Mouse (Mus musculus) liver, embryonic 11.5 days (tissue): ENCODE data around the gene Chuk. TPM values are rescaled to one million over a fixed set of nuclear protein-coding genes. Genes with fewer than 3 reads are reported as not detected.

Experiments used
- ATAC-seq: fragments of 200-750 bp; cut with Nextera tagmentation; replicated peaks from 2 replicates; pipeline ENCODE4 v1.8.0; 2017; ENCODE audit warnings: moderate number of reproducible peaks, mild to moderate bottlenecking, moderate TSS enrichment, moderate library complexity; ENCODE audit not compliant: low FRiP score
- DNase-seq: peaks from one replicate; pipeline ENCODE4 v3.0.0-alpha.2; 2017; ENCODE audit warnings: low spot score
- H3K27ac ChIP-seq: fragments of 300-500 bp; sonication (generic); 2 replicates; pipeline ENCODE4 v1.5.1; 2014; ENCODE audit warnings: mild to moderate bottlenecking, low read depth, low read length, control low read depth
- H3K27me3 ChIP-seq: fragments of 300-500 bp; sonication (generic); replicated peaks from 2 replicates; pipeline ENCODE4 v1.6.1; 2014; ENCODE audit warnings: low read length, mixed read lengths; ENCODE audit not compliant: control insufficient read depth, insufficient read depth
- H3K36me3 ChIP-seq: fragments of 300-500 bp; sonication (generic); 2 replicates; pipeline ENCODE4 v1.6.1; 2014; ENCODE audit warnings: mild to moderate bottlenecking, low read length, moderate library complexity, mixed read lengths; ENCODE audit not compliant: control insufficient read depth, insufficient read depth
- H3K4me1 ChIP-seq: fragments of 300-500 bp; sonication (generic); replicated peaks from 2 replicates; pipeline ENCODE4 v1.6.1; 2014; ENCODE audit warnings: low read length, mixed read lengths; ENCODE audit not compliant: control insufficient read depth, insufficient read depth
- H3K4me2 ChIP-seq: fragments of 300-500 bp; sonication (generic); 2 replicates; pipeline ENCODE4 v1.6.1; 2014; ENCODE audit warnings: mild to moderate bottlenecking, control low read depth, moderate library complexity
- H3K4me3 ChIP-seq: fragments of 300-500 bp; sonication (generic); 2 replicates; pipeline ENCODE4 v1.5.1; 2014; ENCODE audit warnings: low read depth, low read length, control low read depth
- H3K9ac ChIP-seq: fragments of 300-500 bp; sonication (generic); 2 replicates; pipeline ENCODE4 v1.6.1; 2014; ENCODE audit warnings: low read depth, low read length, control low read depth
- H3K9me3 ChIP-seq: fragments of 300-500 bp; sonication (generic); 2 replicates; pipeline ENCODE4 v1.6.1; 2016; ENCODE audit warnings: low read length, inconsistent platforms, mixed read lengths; ENCODE audit not compliant: control insufficient read depth
- WGBS: fragments of 180-500 bp; shearing (Covaris S2); extraction: QIAGEN DNeasy Blood & Tissue Kit; methylation state at CpG from one replicate; pipeline ENCODE4 v1.1.7; 2014; 5-methylcytosine and 5-hydroxymethylcytosine counted together
- polyA plus RNA-seq: library from polyadenylated mRNA; unstranded; fragments of >200 nt; fragmentation: Nextera tagmentation; extraction: Ambion mirVana; gene quantifications from 2 replicates; pipeline ENCODE4 v1.2.1, GENCODE M21; 2014

The Chuk gene
- polyA plus RNA-seq, 1 experiment from 2014 or later: 42.2 TPM

- no peak for DNase-seq
- no peak overlapping the region for H3K4me2 ChIP-seq
- H3K4me1 ChIP-seq: no peaks in the 10 kb centered on the region
- peaks cover 12% of the 10 kb centered on the region; the same call in 1 of the 2 replicates for H3K36me3 ChIP-seq
- H3K9me3 ChIP-seq: no peaks in the 10 kb centered on the region
- ATAC-seq: no peak
- no peak overlapping the region for H3K27ac ChIP-seq
- no peak overlapping the region for H3K4me3 ChIP-seq
- no peak overlapping the region for H3K9ac ChIP-seq
- 96% methylated on average over 2 of the region's 2 CpGs for WGBS
- H3K27me3 ChIP-seq: no peaks in the 10 kb centered on the region
These were observed 26.4 kb downstream of the Chuk start for GRCm38 (mm10) chr19:44080920-44081319.

GRCm38 (mm10) chr19:44080023-44080422 lies 27.3 kb downstream of the Chuk start:
- no peak overlapping the region for H3K9ac ChIP-seq
- no peaks in the 10 kb centered on the region for H3K4me1 ChIP-seq
- 90% methylated on average over 2 of the region's 2 CpGs for WGBS
- no peaks in the 10 kb centered on the region for H3K27me3 ChIP-seq
- H3K4me2 ChIP-seq: no peak overlapping the region
- no peak overlapping the region for H3K27ac ChIP-seq
- no peak overlapping the region for H3K4me3 ChIP-seq
- H3K36me3 ChIP-seq: peaks cover 12% of the 10 kb centered on the region; the same call in 1 of the 2 replicates
- H3K9me3 ChIP-seq: no peaks in the 10 kb centered on the region
- ATAC-seq: no peak
- DNase-seq: no peak

DNA sequence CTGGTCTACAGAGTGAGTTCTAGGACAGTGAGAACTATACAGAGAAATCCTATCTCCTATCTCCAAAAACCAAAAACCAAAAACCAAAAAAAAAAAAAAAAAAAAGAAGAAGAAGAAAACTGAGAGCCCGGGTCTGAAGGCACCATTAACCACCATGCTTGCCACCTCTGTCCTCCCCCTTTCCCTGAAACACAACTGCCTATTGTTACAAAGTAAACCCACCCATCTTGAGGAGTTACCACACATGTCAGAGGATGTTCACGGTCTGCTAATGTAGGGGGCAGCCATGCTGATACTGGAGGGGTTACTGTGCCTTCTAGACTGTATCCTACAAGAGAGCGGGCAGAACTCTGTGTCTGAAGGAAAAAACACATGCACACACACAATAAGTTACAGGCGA lies 30.3 kb downstream of the Chuk start:
- H3K9me3 ChIP-seq: no peaks in the 10 kb centered on the region
- WGBS: 86% methylated on average over 4 of the region's 4 CpGs
- no peaks in the 10 kb centered on the region for H3K27me3 ChIP-seq
- H3K4me2 ChIP-seq: no peak overlapping the region
- H3K36me3 ChIP-seq: peaks cover 12% of the 10 kb centered on the region; the same call in 1 of the 2 replicates
- H3K4me1 ChIP-seq: no peaks in the 10 kb centered on the region
- H3K9ac ChIP-seq: no peak overlapping the region
- DNase-seq: no peak
- no peak for ATAC-seq
- no peak overlapping the region for H3K27ac ChIP-seq
- no peak overlapping the region for H3K4me3 ChIP-seq

DNA sequence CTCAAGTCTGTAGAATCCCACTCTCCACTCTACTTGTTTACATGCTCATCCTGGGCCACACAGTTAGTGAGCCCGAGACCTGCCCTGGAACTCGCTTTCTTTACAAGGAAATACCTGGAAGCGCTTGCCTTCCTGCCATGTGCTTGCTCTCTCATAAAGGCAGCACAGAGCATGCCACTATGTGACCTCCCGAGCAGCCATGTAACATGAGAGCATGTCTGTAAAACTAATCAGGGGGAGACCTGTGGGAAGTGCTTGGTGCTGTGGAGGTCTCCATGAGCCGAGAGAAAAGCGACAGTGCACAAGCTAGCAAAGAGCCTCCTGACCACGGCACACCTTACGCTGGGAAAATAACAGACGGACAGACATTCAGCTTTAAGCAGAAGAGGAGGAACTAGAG lies 30.8 kb downstream of the Chuk start:
- 89% methylated on average over 9 of the region's 9 CpGs for WGBS
- DNase-seq (no peak), ATAC-seq (no peak)
- Histone ChIP-seq H3K27ac (no peak overlapping the region), H3K27me3 (no peaks in the 10 kb centered on the region), H3K9me3 (no peaks in the 10 kb centered on the region), H3K9ac (no peak overlapping the region), H3K36me3 (peaks cover 12% of the 10 kb centered on the region; the same call in 1 of the 2 replicates), H3K4me1 (no peaks in the 10 kb centered on the region), H3K4me3 (no peak overlapping the region), H3K4me2 (no peak overlapping the region)

GRCm38 (mm10) chr19:44074986-44075385 lies 32.3 kb downstream of the Chuk start:
- Histone ChIP-seq H3K4me3 (no peak overlapping the region), H3K9ac (no peak overlapping the region), H3K4me2 (no peak overlapping the region), H3K27me3 (no peaks in the 10 kb centered on the region), H3K4me1 (no peaks in the 10 kb centered on the region; the same call in 1 of the 2 replicates), H3K27ac (no peak overlapping the region), H3K9me3 (no peaks in the 10 kb centered on the region), H3K36me3 (peaks cover 12% of the 10 kb centered on the region; the same call in 1 of the 2 replicates)
- 86% methylated on average over 11 of the region's 11 CpGs for WGBS
- no peak for ATAC-seq
- no peak for DNase-seq

- H3K4me1 ChIP-seq: peaks cover 3% of the 10 kb centered on the region
- H3K9ac ChIP-seq: no peak overlapping the region
These were observed 36.1 kb downstream of the Chuk start for GRCm38 (mm10) chr19:44071166-44071565.

GRCm38 (mm10) chr19:44069914-44070232 lies 37.4 kb downstream of the Chuk start:
- H3K9ac ChIP-seq: peak overlapping the region; percentile 83
- peak overlapping the region; percentile 93 for H3K4me2 ChIP-seq
- 12% methylated on average over 4 of the region's 4 CpGs for WGBS
- DNase-seq (no peak), ATAC-seq (no peak)
- peak overlapping the region; percentile 80 for H3K4me3 ChIP-seq
- no peak overlapping the region for H3K27ac ChIP-seq
- H3K9me3 ChIP-seq: no peaks in the 10 kb centered on the region
- no peaks in the 10 kb centered on the region for H3K27me3 ChIP-seq
- peaks cover 2% of the 10 kb centered on the region; the same call in 1 of the 2 replicates for H3K36me3 ChIP-seq
- peaks cover 3% of the 10 kb centered on the region for H3K4me1 ChIP-seq

More at GRCm38 (mm10) chr19:44071166-44071565, 36.1 kb downstream of the Chuk start:
- 75% methylated on average over 5 of the region's 5 CpGs for WGBS
- H3K27ac ChIP-seq: no peak overlapping the region
- DNase-seq (no peak), ATAC-seq (no peak)
- H3K27me3 ChIP-seq: no peaks in the 10 kb centered on the region
- no peaks in the 10 kb centered on the region for H3K9me3 ChIP-seq
- no peaks in the 10 kb centered on the region; the same call in 1 of the 2 replicates for H3K36me3 ChIP-seq
- H3K4me2 ChIP-seq: no peak overlapping the region
- H3K4me3 ChIP-seq: no peak overlapping the region

DNA sequence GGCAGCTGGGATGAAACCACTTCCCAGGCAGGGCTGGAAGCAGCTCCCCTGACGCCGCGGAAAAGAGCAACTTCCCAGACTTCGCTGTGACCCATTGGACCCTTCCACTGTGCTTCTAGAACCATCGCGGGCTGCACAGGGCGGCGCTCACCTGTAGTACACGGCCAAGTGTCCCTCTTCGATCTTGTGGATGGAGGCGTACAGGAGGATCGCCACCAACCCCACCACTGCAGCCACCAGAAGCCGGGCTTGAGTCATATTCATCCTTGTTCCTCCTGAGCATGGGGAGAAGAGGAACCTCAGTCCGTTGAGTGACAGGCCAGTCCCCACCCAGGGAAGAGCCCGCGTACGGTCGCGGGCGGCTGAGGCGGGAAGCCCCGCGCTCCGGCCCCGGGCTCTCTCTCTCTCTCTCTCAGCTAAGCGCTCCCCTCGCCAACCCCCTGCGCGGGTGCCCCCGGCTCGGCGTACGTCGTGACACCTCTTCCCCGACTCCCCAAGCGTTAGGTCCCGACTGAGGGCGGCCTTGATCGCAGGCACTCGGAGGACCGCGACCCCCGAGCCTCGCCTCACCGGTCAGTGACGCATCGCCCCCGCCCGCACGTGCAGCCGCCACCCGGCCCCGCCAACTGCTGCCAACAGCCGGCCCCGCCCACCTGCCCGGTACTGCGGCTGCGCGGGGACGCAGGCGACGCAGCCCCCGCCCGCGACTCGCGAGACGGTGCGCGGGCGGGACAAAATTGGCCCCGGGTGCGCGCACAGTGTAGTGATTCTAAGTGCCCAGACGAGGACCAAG lies 38.0 kb downstream of the Chuk start, which contains the start of gene Erlin1:
Gene Erlin1, minus strand, starts transcription at position 665 of the 793 bp plus-strand sequence.
- Histone ChIP-seq H3K36me3 (peaks cover 2% of the 10 kb centered on the region; the same call in 1 of the 2 replicates), H3K4me1 (peaks cover 3% of the 10 kb centered on the region), H3K9ac (peak within 1 kb of the TSS; percentile 83), H3K4me3 (peak within 1 kb of the TSS; percentile 80), H3K4me2 (peak within 1 kb of the TSS; percentile 93), H3K27ac (peak within 1 kb of the TSS; percentile 43; the same call in 1 of the 2 replicates), H3K27me3 (no peaks in the 10 kb centered on the region), H3K9me3 (no peaks in the 10 kb centered on the region)
- peak; percentile 89 for ATAC-seq
- peak; percentile 89 for DNase-seq
- WGBS: under 1% methylated on average over 75 of the region's 75 CpGs

GRCm38 (mm10) chr19:44068232-44068631 lies 39.0 kb downstream of the Chuk start:
- Histone ChIP-seq H3K9me3 (no peaks in the 10 kb centered on the region), H3K4me3 (peak overlapping the region; percentile 80), H3K4me1 (peaks cover 3% of the 10 kb centered on the region), H3K27me3 (no peaks in the 10 kb centered on the region), H3K4me2 (peak overlapping the region; percentile 93), H3K36me3 (peaks cover 2% of the 10 kb centered on the region; the same call in 1 of the 2 replicates), H3K9ac (no peak overlapping the region; the same call in 1 of the 2 replicates), H3K27ac (no peak overlapping the region)
- ATAC-seq: no peak
- 56% methylated on average over 4 of the region's 4 CpGs for WGBS
- DNase-seq: no peak
